Comparison of ENCODE assay signal across 20 mouse cellular contexts in the genomic region with DNA sequence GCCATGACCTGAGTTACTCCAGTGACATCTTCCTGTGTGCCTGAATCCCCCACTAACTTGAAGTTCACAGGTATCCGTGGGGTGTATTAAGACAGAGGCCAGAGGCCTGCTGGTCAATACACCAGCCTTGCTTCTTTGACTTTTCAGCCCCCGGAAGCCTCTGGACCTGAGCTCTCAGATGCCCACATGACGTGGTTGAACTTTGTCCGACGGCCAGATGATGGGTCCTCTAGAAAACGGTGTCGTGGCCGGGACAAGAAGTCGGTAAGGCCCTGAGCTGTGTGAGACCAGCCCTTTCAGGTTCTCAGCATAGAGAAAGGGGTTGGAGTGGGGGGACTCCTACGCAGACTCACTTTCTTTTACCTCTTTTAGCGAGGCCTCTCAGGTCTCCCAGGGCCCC. TPM values are rescaled to one million over a fixed set of nuclear protein-coding genes. Genes with fewer than 3 reads are reported as not detected.
DNase-seq lines count a peak whose midpoint lies in the region; ATAC-seq and TF ChIP-seq lines count a peak whose summit lies in the region.
"Had no signal": no experiment of that assay in that cellular context is flagged by ENCODE, and none has a peak within 500 bp of the region (broad histone marks: within the 10 kb centered on the region; RNA-seq: fewer than 3 reads in every experiment).

No protein-coding gene starts in this region.

- 0 out of 2 replicates have a peak overlapping the region, but pooled peaks have one; percentile 21 for H3K4me2 ChIP-seq in intestine, postnatal 0 days (replicated peaks; ENCODE audit: low read depth)
- H3K4me2 ChIP-seq in intestine, embryonic 15.5 days (replicated peaks) = no peak overlapping the region
- peak overlapping the region; percentile 97 for H3K4me2 ChIP-seq in liver, embryonic 16.5 days (ENCODE audit: low read depth, low read length)
- H3K4me2 ChIP-seq: embryonic facial prominence, embryonic 12.5 days; forebrain, embryonic 13.5 days; hindbrain, embryonic 15.5 days; midbrain, embryonic 13.5 days had no signal

- no peaks in the 10 kb centered on the region for H3K9me3 ChIP-seq in intestine, postnatal 0 days (ENCODE audit: control insufficient read depth)
- no peaks in the 10 kb centered on the region for H3K9me3 ChIP-seq in intestine, embryonic 15.5 days
- H3K9me3 ChIP-seq in liver, embryonic 16.5 days (replicated peaks; ENCODE audit: control insufficient read depth, low read length) = no peaks in the 10 kb centered on the region
- H3K9me3 ChIP-seq: embryonic facial prominence, embryonic 12.5 days; forebrain, embryonic 13.5 days; hindbrain, embryonic 15.5 days; midbrain, embryonic 13.5 days had no signal

- TF ChIP-seq CTCF in intestine, postnatal 0 days (IDR thresholded peaks at IDR 0.05; ENCODE audit: low read depth) = no peak
- TF ChIP-seq CTCF in kidney, adult 2 months (conservative IDR thresholded peaks at IDR 0.05; ENCODE audit: insufficient read depth, insufficient read length, low read depth, low read length) = no peak
- TF ChIP-seq CTCF in cerebellum, adult 2 months (IDR thresholded peaks at IDR 0.05; ENCODE audit: borderline replicate concordance, insufficient read depth, low read depth, low read length) = no peak

- peak overlapping the region; percentile 50 for H3K27ac ChIP-seq in intestine, postnatal 0 days (ENCODE audit: low read depth, low read length)
- no peak overlapping the region for H3K27ac ChIP-seq in intestine, embryonic 15.5 days
- no peak overlapping the region for H3K27ac ChIP-seq in kidney, adult 2 months (ENCODE audit: insufficient read depth, low read depth, low read length)
- peak overlapping the region; percentile 76 for H3K27ac ChIP-seq in liver, embryonic 16.5 days (ENCODE audit: low read length)
- H3K27ac ChIP-seq in cerebellum, adult 2 months (ENCODE audit: insufficient read depth, low read length) = no peak overlapping the region
- H3K27ac ChIP-seq: embryonic facial prominence, embryonic 12.5 days; forebrain, embryonic 13.5 days; hindbrain, embryonic 15.5 days; midbrain, embryonic 13.5 days had no signal

- peaks cover 16% of the 10 kb centered on the region for H3K4me1 ChIP-seq in intestine, postnatal 0 days (replicated peaks; ENCODE audit: control insufficient read depth, insufficient read depth, low read length)
- H3K4me1 ChIP-seq in intestine, embryonic 15.5 days (replicated peaks) = peaks cover 21% of the 10 kb centered on the region
- 0 out of 2 replicates have a peak, but pooled peaks cover 4% of the 10 kb centered on the region for H3K4me1 ChIP-seq in kidney, adult 2 months (ENCODE audit: control insufficient read depth, insufficient read depth, low read length)
- H3K4me1 ChIP-seq in liver, embryonic 16.5 days (ENCODE audit: control insufficient read depth, low read depth, low read length) = peaks cover 59% of the 10 kb centered on the region
- H3K4me1 ChIP-seq in cerebellum, adult 2 months (ENCODE audit: control insufficient read depth, insufficient read depth, low read length) = peaks cover 4% of the 10 kb centered on the region; the same call in 1 of the 2 replicates

- no peak for ATAC-seq in intestine, postnatal 0 days
- no peak for ATAC-seq in intestine, embryonic 15.5 days
- ATAC-seq in liver, embryonic 16.5 days (ENCODE audit: low read depth) = no peak
- ATAC-seq: CD4-positive, CD25-positive, alpha-beta regulatory T cell, adult 4 months; forebrain, embryonic 13.5 days; intestine, embryonic 16.5 days; midbrain, embryonic 13.5 days had no signal

- H3K36me3 ChIP-seq in intestine, postnatal 0 days (ENCODE audit: control insufficient read depth, insufficient read depth) = peaks cover 18% of the 10 kb centered on the region
- 0 out of 2 replicates have a peak, but pooled peaks cover 6% of the 10 kb centered on the region for H3K36me3 ChIP-seq in intestine, embryonic 15.5 days
- no peaks in the 10 kb centered on the region for H3K36me3 ChIP-seq in kidney, adult 2 months (ENCODE audit: control insufficient read depth, insufficient read depth, low read length)
- H3K36me3 ChIP-seq in liver, embryonic 16.5 days (ENCODE audit: control insufficient read depth, insufficient read depth) = peaks cover 9% of the 10 kb centered on the region; the same call in 1 of the 2 replicates

- peak; percentile 70 for DNase-seq in kidney, adult 2 months
- peak; percentile 41 for DNase-seq in kidney, postnatal 14 days
- no peak for DNase-seq in cerebellum, adult 2 months
- DNase-seq in lung, postnatal 10 days = no peak
- DNase-seq: adrenal gland, postnatal 25 days; cerebellum, adult 11 months; cerebellum, postnatal 14 days; layer of hippocampus, postnatal 36 days; lung, adult 2 months; thymus, adult 18-20 months; thymus, postnatal 4 days had no signal

- WGBS in intestine, postnatal 0 days = 79% methylated on average over 11 of the region's 11 CpGs
- 91% methylated on average over 11 of the region's 11 CpGs for WGBS in intestine, embryonic 15.5 days
- WGBS in kidney, adult 2 months = 68% methylated on average over 11 of the region's 11 CpGs
- WGBS in liver, embryonic 16.5 days (ENCODE audit: insufficient replicate concordance) = 77% methylated on average over 11 of the region's 11 CpGs
- 89% methylated on average over 11 of the region's 11 CpGs for WGBS in cerebellum, adult 2 months

- TF ChIP-seq POLR2A in kidney, adult 2 months (IDR thresholded peaks at IDR 0.05; ENCODE audit: low read depth, low read length) = no peak
- no peak for TF ChIP-seq POLR2A in cerebellum, adult 2 months (IDR thresholded peaks at IDR 0.05; ENCODE audit: borderline replicate concordance, insufficient read depth, low read length)

- H3K27me3 ChIP-seq in intestine, postnatal 0 days (replicated peaks; ENCODE audit: control insufficient read depth, insufficient read depth, low read length) = no peaks in the 10 kb centered on the region
- no peaks in the 10 kb centered on the region for H3K27me3 ChIP-seq in intestine, embryonic 15.5 days (replicated peaks)
- H3K27me3 ChIP-seq in kidney, adult 2 months (replicated peaks; ENCODE audit: control insufficient read depth, insufficient read depth, low read length) = no peaks in the 10 kb centered on the region
- no peaks in the 10 kb centered on the region for H3K27me3 ChIP-seq in liver, embryonic 16.5 days (ENCODE audit: control insufficient read depth, insufficient read depth, low read depth, low read length)
- no peaks in the 10 kb centered on the region for H3K27me3 ChIP-seq in cerebellum, adult 2 months (ENCODE audit: control insufficient read depth, insufficient read depth, low read length)
- H3K27me3 ChIP-seq: embryonic facial prominence, embryonic 12.5 days; forebrain, embryonic 13.5 days; hindbrain, embryonic 15.5 days; midbrain, embryonic 13.5 days had no signal

- H3K4me3 ChIP-seq in intestine, postnatal 0 days (ENCODE audit: low read depth, low read length) = no peak overlapping the region
- H3K4me3 ChIP-seq in intestine, embryonic 15.5 days (replicated peaks) = no peak overlapping the region
- H3K4me3 ChIP-seq in kidney, adult 2 months (ENCODE audit: insufficient read depth, low read depth, low read length) = no peak overlapping the region
- H3K4me3 ChIP-seq in liver, embryonic 16.5 days (ENCODE audit: low read depth, low read length) = peak overlapping the region; percentile 73; the same call in 1 of the 2 replicates
- H3K4me3 ChIP-seq in cerebellum, adult 2 months (replicated peaks; ENCODE audit: insufficient read depth, low read depth, low read length) = no peak overlapping the region
- H3K4me3 ChIP-seq: embryonic facial prominence, embryonic 12.5 days; forebrain, embryonic 13.5 days; hindbrain, embryonic 15.5 days; midbrain, embryonic 13.5 days had no signal

- no peak overlapping the region for H3K9ac ChIP-seq in intestine, postnatal 0 days (ENCODE audit: low read depth, low read length)
- H3K9ac ChIP-seq in intestine, embryonic 15.5 days = no peak overlapping the region
- H3K9ac ChIP-seq in liver, embryonic 16.5 days (ENCODE audit: low read depth, low read length) = peak overlapping the region; percentile 74
- H3K9ac ChIP-seq: embryonic facial prominence, embryonic 12.5 days; forebrain, embryonic 13.5 days; hindbrain, embryonic 15.5 days; midbrain, embryonic 13.5 days had no signal

RNA-seq across cellular contexts. Expression of a gene that starts 2.3 kb away (rescaled TPM):
- 129 and 138 TPM in 2 replicates for polyA plus RNA-seq in intestine, postnatal 0 days (2015; fragmentation: Nextera tagmentation; extraction: Ambion mirVana)
- polyA plus RNA-seq in intestine, embryonic 15.5 days (2015; fragmentation: Nextera tagmentation; extraction: Ambion mirVana) = 60.1 and 60.2 TPM in 2 replicates
- polyA plus RNA-seq in kidney, adult 2 months (2012; rRNA removed) = 104 and 107 TPM in 2 replicates
- 57.4 and 60.0 TPM in 2 replicates for polyA plus RNA-seq in liver, embryonic 16.5 days (2015; fragmentation: Nextera tagmentation; extraction: Ambion mirVana)
- 16.8 and 22.1 TPM in 2 replicates for polyA plus RNA-seq in cerebellum, adult 2 months (2012; rRNA removed)

RNA-seq across cellular contexts. Expression of a gene that starts 20.8 kb away (rescaled TPM):
- polyA plus RNA-seq in intestine, postnatal 0 days (2015; fragmentation: Nextera tagmentation; extraction: Ambion mirVana) = 101 and 104 TPM in 2 replicates
- polyA plus RNA-seq in intestine, embryonic 15.5 days (2015; fragmentation: Nextera tagmentation; extraction: Ambion mirVana) = 100 and 105 TPM in 2 replicates
- 47.3 and 48.0 TPM in 2 replicates for polyA plus RNA-seq in kidney, adult 2 months (2012; rRNA removed)
- polyA plus RNA-seq in liver, embryonic 16.5 days (2015; fragmentation: Nextera tagmentation; extraction: Ambion mirVana) = 41.1 and 42.2 TPM in 2 replicates
- 78.4 and 83.8 TPM in 2 replicates for polyA plus RNA-seq in cerebellum, adult 2 months (2012; rRNA removed)

RNA-seq across cellular contexts. Expression of a gene that starts 28.1 kb away (rescaled TPM):
- 5.8 and 6.0 TPM in 2 replicates for polyA plus RNA-seq in intestine, postnatal 0 days (2015; fragmentation: Nextera tagmentation; extraction: Ambion mirVana)
- 13.4 and 14.0 TPM in 2 replicates for polyA plus RNA-seq in intestine, embryonic 15.5 days (2015; fragmentation: Nextera tagmentation; extraction: Ambion mirVana)
- 4.5 and 5.0 TPM in 2 replicates for polyA plus RNA-seq in kidney, adult 2 months (2012; rRNA removed)
- 3.3 and 3.6 TPM in 2 replicates for polyA plus RNA-seq in liver, embryonic 16.5 days (2015; fragmentation: Nextera tagmentation; extraction: Ambion mirVana)
- polyA plus RNA-seq in cerebellum, adult 2 months (2012; rRNA removed) = 10.8 and 11.4 TPM in 2 replicates

RNA-seq across cellular contexts. Expression of a gene that starts 28.3 kb away (rescaled TPM):
- polyA plus RNA-seq in intestine, postnatal 0 days (2015; fragmentation: Nextera tagmentation; extraction: Ambion mirVana) = 219 and 222 TPM in 2 replicates
- 154 and 166 TPM in 2 replicates for polyA plus RNA-seq in intestine, embryonic 15.5 days (2015; fragmentation: Nextera tagmentation; extraction: Ambion mirVana)
- polyA plus RNA-seq in kidney, adult 2 months (2012; rRNA removed) = 55.1 and 60.4 TPM in 2 replicates
- polyA plus RNA-seq in liver, embryonic 16.5 days (2015; fragmentation: Nextera tagmentation; extraction: Ambion mirVana) = 73.2 and 78.7 TPM in 2 replicates
- polyA plus RNA-seq in cerebellum, adult 2 months (2012; rRNA removed) = 136 and 142 TPM in 2 replicates

RNA-seq across cellular contexts. Expression of a gene that starts 49.2 kb away (rescaled TPM):
- polyA plus RNA-seq in intestine, postnatal 0 days (2015; fragmentation: Nextera tagmentation; extraction: Ambion mirVana) = 0.14 and 0.35 TPM in 2 replicates
- polyA plus RNA-seq in intestine, embryonic 15.5 days (2015; fragmentation: Nextera tagmentation; extraction: Ambion mirVana) = 0.49 and 0.52 TPM in 2 replicates
- 1.6 and 3.8 TPM in 2 replicates for polyA plus RNA-seq in kidney, adult 2 months (2012; rRNA removed)
- 0.22 and 0.37 TPM in 2 replicates for polyA plus RNA-seq in liver, embryonic 16.5 days (2015; fragmentation: Nextera tagmentation; extraction: Ambion mirVana)
- polyA plus RNA-seq in cerebellum, adult 2 months (2012; rRNA removed) = 3.6 and 5.2 TPM in 2 replicates

Comparison
In these comparisons a context has a peak if more than half of its experiments do, and no peak if none do; other contexts are left out.
1. H3K27ac ChIP-seq: peak in intestine, postnatal 0 days (single experiment) and liver, embryonic 16.5 days (single experiment); none in intestine, embryonic 15.5 days (single experiment), kidney, adult 2 months (single experiment) and cerebellum, adult 2 months (single experiment).
2. DNase-seq: peak in kidney, adult 2 months (single experiment) and kidney, postnatal 14 days (single experiment); none in cerebellum, adult 2 months (0 of 2) and lung, postnatal 10 days (single experiment).